Mouse (Mus musculus): Measurements from ENCODE around the gene Plekho2.

The Plekho2 gene

DNA sequence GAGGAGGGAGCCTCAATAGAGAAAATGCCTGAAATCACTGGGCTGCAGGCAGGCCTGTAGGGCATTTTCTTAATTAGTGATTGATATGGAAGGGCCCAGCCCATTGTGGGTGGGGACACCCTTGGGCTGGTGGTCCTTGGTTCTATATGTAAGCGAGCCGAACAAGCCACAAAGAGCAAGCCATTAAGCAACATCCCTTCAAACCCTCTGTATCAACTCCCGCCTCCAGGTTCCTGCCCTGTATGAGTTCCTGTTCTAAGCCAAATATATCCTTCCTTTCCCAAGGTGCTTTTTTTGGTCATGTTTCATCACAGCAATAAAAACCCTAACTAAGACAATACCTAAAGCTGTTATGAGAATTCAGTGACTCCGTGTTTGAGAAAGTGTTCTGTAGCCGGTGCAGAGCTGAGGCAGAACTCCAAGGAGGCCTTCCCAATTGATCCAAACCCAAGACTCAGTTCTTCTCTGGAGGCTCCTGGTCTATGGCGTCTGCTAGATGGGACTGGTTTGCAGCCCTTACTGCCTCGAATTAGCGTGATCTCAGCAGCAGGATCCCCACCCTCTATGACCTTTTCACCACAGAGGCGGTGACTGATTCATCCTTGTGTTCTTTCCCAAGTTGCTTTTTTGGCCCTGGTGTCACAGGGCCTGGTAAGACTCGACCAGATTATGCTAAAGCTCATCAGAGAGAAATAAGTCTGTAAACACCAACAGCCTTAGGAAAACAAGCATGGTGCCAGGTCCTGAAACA, 54.2 kb downstream of the Plekho2 start:
- DNase-seq, result peak; percentile 26

DNA sequence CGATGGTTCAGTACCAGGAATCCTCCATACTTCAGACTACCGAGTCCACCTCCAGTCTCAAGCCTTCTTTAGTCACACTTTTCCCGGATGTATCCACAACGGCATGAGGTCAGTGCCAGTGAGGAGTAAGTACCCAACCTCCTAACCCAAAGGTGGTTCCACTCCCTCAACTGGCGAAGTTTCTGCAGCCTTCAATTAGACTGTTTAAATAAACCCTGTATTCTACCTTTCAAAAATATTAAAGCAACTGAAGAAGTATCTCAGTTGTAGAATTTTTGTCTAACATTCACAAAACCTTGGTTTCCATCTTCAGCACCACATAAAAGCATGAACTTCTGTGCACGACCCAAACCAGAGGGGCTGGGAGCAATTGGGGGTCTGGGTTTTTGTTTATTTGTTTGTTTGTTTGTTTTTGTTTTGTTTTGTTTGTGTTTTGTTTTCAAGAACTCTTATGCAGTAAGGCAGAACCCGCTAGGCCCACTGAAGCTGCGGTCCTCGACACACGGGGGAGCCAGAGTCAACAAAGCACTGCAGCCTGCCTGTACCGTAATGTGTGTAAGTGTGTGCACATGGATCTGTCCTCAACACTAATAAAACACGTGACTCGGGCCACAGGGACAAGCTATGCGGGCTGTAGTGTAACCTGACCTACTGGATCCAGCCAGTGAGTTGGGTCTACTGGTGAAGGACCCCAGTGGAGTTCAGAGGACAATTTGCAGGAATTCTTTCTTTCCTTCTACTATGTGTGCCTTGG, 56.1 kb downstream of the Plekho2 start:
- peak; percentile 92 for DNase-seq

DNA sequence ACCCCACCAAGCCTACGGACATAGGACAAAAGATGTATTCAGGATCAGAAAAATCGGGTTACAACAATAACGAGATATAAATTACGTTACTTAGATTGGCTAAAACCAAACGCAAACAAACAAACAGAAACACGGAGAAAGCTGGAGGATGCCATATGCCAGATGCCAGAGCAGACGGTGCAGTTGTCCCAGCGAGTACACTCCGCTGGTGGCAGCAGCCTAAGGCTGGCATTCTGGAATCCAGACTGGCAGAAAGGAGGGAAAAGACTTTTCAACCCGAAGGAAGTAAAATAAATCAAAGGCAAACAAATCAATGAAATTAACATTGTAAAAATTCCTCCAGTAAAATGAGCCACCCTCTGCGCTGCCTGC, 59.3 kb downstream of the Plekho2 start:
- DNase-seq, result no peak

DNA sequence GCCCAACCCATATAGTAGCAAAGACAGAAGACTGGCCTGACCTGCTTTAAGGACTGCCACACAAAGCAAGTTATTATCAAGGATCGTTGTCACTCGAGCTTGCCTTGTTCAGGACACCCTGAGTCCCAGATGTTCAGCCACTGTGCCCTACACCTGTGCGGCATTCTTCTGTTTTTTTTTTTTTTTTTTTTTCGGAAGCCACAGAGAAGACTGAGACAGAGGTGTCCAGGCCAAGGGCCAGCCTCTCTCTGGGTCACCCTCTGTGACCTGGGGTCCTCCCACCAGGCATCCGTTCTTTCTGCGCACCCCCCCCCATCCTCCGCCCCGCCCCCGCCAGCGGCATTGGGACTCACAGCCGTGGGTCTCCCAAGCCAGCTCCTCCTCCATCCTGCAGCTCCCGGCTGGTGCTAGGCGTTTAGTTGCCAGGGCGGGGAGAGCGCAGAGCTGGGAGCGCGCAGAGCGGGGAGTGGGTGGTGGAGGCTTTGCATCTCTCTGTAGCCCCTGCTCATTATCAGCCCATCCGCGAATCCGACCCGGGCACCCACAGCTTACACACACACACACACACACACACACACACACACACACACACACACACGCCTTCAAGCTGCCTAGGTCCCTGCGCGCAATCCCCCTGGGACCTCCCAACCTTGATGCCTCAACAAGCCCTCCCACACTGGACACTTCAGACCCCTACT, 59.9 kb downstream of the Plekho2 start, which contains the start of gene Ankdd1a:
Gene Ankdd1a, minus strand, starts transcription at position 387 of the 698 bp plus-strand sequence.
- no peak for DNase-seq

DNA sequence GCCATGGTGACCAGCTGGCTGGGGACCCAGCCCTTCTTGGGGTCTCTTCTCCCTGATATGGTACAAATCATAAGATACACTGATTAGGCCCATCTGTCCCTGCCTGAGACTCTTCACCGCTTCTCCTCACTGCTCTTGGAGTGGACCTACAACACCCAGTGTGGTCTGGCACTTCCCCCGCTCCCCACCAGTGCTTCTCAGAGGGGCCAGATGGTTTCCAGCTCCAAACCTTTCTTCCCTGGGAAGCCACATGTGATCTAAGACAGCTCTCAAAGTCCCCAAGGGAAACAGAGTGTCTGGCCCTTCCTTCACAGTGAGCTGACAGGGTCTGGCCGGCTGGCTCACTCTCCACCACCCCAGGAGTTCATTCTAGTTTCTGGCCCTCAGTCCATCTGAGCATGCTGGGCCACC, 65.0 kb downstream of the Plekho2 start:
- DNase-seq, result no peak

DNA sequence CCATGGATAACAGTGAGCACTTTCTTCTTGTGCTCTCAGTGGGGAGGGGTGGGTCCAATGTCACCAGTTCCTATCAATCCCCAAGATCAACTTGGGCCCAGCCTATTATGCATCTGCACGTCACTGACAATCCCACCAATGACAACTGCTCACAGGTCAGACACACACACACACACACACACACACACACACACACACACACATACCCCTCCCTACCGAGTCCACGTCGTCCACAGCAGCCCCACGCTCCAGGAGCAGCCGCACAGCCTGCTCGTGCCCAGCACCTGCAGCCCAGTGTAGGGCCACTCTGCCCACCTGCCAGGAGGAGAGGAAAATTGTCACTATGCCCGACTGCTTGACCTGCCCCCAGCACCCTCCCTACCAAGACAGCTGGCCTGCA, 65.4 kb downstream of the Plekho2 start:
- DNase-seq, result no peak

DNA sequence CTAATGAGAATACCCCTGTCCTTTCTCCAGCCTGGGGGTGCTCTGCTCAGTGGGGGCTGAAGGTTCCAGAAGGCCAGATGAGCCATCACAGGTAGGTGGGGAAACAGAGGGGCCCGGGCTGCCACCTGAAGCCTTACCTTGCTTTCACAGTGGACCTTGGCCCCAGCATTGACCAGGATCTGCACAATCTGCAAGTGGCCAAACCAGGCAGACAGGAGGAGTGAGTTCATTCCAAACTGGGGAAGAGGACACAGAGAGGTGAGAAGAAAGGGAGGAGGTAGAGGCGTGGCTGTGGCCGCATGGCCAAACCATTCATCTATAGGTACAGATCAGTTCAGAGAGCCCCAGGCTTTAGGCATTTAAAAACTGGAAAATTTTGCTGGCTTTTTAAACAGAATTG, 67.3 kb downstream of the Plekho2 start:
- DNase-seq, result no peak

DNA sequence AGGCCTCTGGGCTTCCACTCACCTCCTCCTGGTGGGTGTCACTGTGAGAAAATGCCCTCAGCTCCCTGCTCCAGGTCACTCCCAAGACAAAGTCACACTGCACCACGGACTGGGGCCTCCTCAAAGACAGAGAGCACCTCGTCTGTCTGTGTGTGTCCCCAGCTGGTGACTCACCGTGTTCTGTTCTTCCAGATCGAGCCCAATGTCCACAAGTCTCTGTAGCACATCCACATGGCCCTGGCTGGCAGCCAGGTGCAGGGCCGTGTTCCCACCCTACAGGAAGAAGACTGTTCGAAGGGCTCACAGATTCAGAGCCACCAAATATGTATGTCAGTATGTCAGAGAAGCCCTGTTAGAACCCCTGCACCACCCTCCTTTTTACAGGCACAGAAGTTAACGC, 71.4 kb downstream of the Plekho2 start:
- no peak for DNase-seq

DNA sequence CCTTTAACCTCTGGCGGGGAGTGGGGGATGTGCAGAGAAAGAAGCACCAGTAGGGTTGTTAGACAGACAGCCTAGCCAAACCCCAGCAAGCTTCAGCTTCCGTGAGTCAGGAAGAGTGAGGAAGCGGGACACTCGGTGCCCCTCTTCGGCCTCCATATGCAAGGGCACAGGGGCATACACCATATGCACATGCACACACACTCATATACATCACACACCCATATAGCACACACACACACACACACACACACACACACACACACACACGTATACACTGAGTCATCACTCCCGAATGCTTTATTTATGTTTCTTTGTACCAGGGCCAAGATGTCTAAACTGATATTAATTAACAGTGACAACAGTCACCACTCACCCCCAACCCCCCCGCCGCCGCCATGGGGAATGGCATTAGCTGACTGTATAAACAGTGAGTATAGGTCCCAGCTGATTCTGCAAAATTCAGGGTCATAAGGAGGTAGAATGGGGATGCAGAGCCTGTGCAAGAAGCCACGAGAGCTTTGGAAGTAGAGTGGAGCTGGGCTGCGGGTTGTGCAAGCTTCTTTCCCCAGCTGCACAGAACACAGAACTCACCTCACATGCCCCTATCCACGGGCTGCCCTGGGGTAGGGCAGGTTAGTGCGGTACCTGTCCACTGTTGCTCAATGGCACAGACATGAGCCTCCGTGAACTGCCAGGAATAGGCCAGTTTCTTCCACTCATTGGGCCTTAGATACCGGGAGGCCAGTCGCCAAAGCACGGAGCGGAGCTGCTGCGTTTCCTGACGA, 76.9 kb downstream of the Plekho2 start:
- no peak for DNase-seq
